Mouse (Mus musculus) CH12.LX (cell line): ENCODE results near the gene Wasf1. TPM values are rescaled to one million over a fixed set of nuclear protein-coding genes. Genes with fewer than 3 reads are reported as not detected.

ENCODE experiments used
- DNase-seq: peaks from one replicate; pipeline ENCODE4 v3.0.0-alpha.2; 2013; ENCODE audit errors: extremely low read depth
- H3K27ac ChIP-seq: 2 replicates; pipeline ENCODE4 v1.5.1; 2012; ENCODE audit warnings: low read depth, mild to moderate bottlenecking, control low read depth, moderate library complexity; ENCODE audit not compliant: insufficient read depth
- H3K27me3 ChIP-seq: replicated peaks from 2 replicates; pipeline ENCODE3; 2012; ENCODE audit warnings: inconsistent platforms
- H3K36me3 ChIP-seq, 2 experiments: replicated peaks in 1 of 2; 2 replicates each; pipeline versions ENCODE3 to v1.6.1; 2012; ENCODE audit warnings: inconsistent platforms in 1 of 2, low read length in 1 of 2, mild to moderate bottlenecking in 1 of 2, mixed read lengths in 1 of 2, moderate library complexity in 1 of 2; ENCODE audit not compliant: control insufficient read depth in 1 of 2, insufficient read depth in 1 of 2
- H3K4me1 ChIP-seq, 2 experiments: 2 replicates each; pipeline ENCODE4 v1.6.1; 2012; ENCODE audit warnings: inconsistent platforms in 1 of 2, moderate library complexity in 1 of 2; ENCODE audit not compliant: insufficient read depth in 2 of 2, control insufficient read depth in 1 of 2
- H3K4me2 ChIP-seq: 2 replicates; pipeline ENCODE4 v1.6.1; 2012; ENCODE audit warnings: low read depth, mild to moderate bottlenecking, control low read depth; ENCODE audit not compliant: poor library complexity, insufficient read depth, severe bottlenecking
- H3K4me3 ChIP-seq, 3 experiments: fragments of 150-350 bp in 1 of 3; sonication (generic) in 1 of 3; replicated peaks in 1 of 3; 2 replicates each; pipeline versions ENCODE3 to v1.5.1; 2011 to 2012; ENCODE audit warnings: low read depth in 2 of 3, low read length in 2 of 3, mild to moderate bottlenecking in 2 of 3, moderate library complexity in 2 of 3, control low read depth in 1 of 3, improper control_type of control experiment in 1 of 3, inconsistent platforms in 1 of 3, mixed read lengths in 1 of 3; ENCODE audit not compliant: poor library complexity in 1 of 3
- H3K79me2 ChIP-seq: replicated peaks from 2 replicates; pipeline ENCODE4 v1.6.1; 2012; ENCODE audit warnings: mild to moderate bottlenecking, moderate library complexity; ENCODE audit not compliant: control insufficient read depth, poor library complexity, insufficient read depth, severe bottlenecking; ENCODE audit errors: extremely low read depth
- H3K9ac ChIP-seq: 2 replicates; pipeline ENCODE4 v1.6.1; 2012; ENCODE audit warnings: low read depth, mild to moderate bottlenecking, control low read depth, moderate library complexity; ENCODE audit not compliant: insufficient read depth
- H3K9me3 ChIP-seq: replicated peaks from 2 replicates; pipeline ENCODE3; 2012; ENCODE audit warnings: low read length, inconsistent platforms, mixed read lengths
- CHD1 ChIP-seq: IDR thresholded peaks from 2 replicates; pipeline ENCODE4 v1.6.1; 2012; ENCODE audit warnings: low read depth, low read length, improper control_type of control experiment, inconsistent platforms
- CHD2 ChIP-seq: IDR thresholded peaks from 2 replicates; pipeline ENCODE4 v1.6.1; 2011; ENCODE audit warnings: low read length, improper control_type of control experiment
- ELF1 ChIP-seq: IDR thresholded peaks from 2 replicates; pipeline ENCODE4 v1.6.1; 2014; ENCODE audit warnings: low read depth, mild to moderate bottlenecking, inconsistent platforms, low read length, improper control_type of control experiment
- EP300 ChIP-seq: IDR thresholded peaks from 2 replicates; pipeline ENCODE4 v1.6.1; 2011; ENCODE audit warnings: low read length, improper control_type of control experiment
- HCFC1 ChIP-seq: IDR thresholded peaks from 2 replicates; pipeline ENCODE4 v1.6.1; 2012; ENCODE audit warnings: low read depth, mild to moderate bottlenecking, inconsistent platforms, low read length, improper control_type of control experiment
- JUND ChIP-seq: conservative IDR thresholded peaks from 2 replicates; pipeline ENCODE4 v1.6.1; 2011; ENCODE audit warnings: low read depth, low read length, improper control_type of control experiment
- MAX ChIP-seq: IDR thresholded peaks from 2 replicates; pipeline ENCODE4 v1.6.1; 2011; ENCODE audit warnings: low read length, improper control_type of control experiment
- NRF1 ChIP-seq: IDR thresholded peaks from 2 replicates; pipeline ENCODE4 v1.6.1; 2014; ENCODE audit warnings: low read depth, mild to moderate bottlenecking, inconsistent platforms, low read length, improper control_type of control experiment, moderate library complexity
- PAX5 ChIP-seq: IDR thresholded peaks from 2 replicates; pipeline ENCODE4 v1.6.1; 2012; ENCODE audit warnings: low read length, inconsistent platforms, mixed read lengths
- POLR2AphosphoS2 ChIP-seq: IDR thresholded peaks from 2 replicates; pipeline ENCODE4 v1.6.1; 2011; ENCODE audit warnings: low read depth, low read length, improper control_type of control experiment
- RAD21 ChIP-seq: IDR thresholded peaks from 2 replicates; pipeline ENCODE4 v1.6.1; 2011; ENCODE audit warnings: low read depth, mild to moderate bottlenecking, low read length, improper control_type of control experiment, moderate library complexity
- RCOR1 ChIP-seq: conservative IDR thresholded peaks from 2 replicates; pipeline ENCODE4 v1.6.1; 2012; ENCODE audit warnings: low read depth, mild to moderate bottlenecking, inconsistent platforms, low read length, improper control_type of control experiment
- SIN3A ChIP-seq: IDR thresholded peaks from 2 replicates; pipeline ENCODE4 v1.6.1; 2012; ENCODE audit warnings: low read length, improper control_type of control experiment, inconsistent platforms
- SMC3 ChIP-seq: IDR thresholded peaks from 2 replicates; pipeline ENCODE4 v1.6.1; 2011; ENCODE audit warnings: low read depth, low read length, improper control_type of control experiment
- TCF12 ChIP-seq: IDR thresholded peaks from 2 replicates; pipeline ENCODE4 v1.6.1; 2014; ENCODE audit warnings: low read depth, mild to moderate bottlenecking, inconsistent platforms, low read length, improper control_type of control experiment
- USF1 ChIP-seq: IDR thresholded peaks from 2 replicates; pipeline ENCODE4 v1.6.1; 2014; ENCODE audit warnings: low read depth, mild to moderate bottlenecking, inconsistent platforms, low read length, improper control_type of control experiment
- USF2 ChIP-seq: conservative IDR thresholded peaks from 2 replicates; pipeline ENCODE4 v1.6.1; 2011; ENCODE audit warnings: low read depth, low read length, improper control_type of control experiment
- ZC3H11A ChIP-seq: IDR thresholded peaks from 2 replicates; pipeline ENCODE4 v1.6.1; 2012; ENCODE audit warnings: low read depth, mild to moderate bottlenecking, inconsistent platforms, low read length, improper control_type of control experiment
- ZMIZ1 ChIP-seq: IDR thresholded peaks from 2 replicates; pipeline ENCODE4 v1.6.1; 2012; ENCODE audit warnings: low read depth, mild to moderate bottlenecking, inconsistent platforms, low read length, improper control_type of control experiment
- dilution Hi-C: fragments of 300-500 bp; cut with MboI; formaldehyde crosslinking; loops from 2 replicates; pipeline ENCODE4 v1.14.3; 2020; ENCODE audit warnings: low sequenced_read_pairs; ENCODE audit not compliant: extremely low pct_unique_long_range_greater_than_20kb, extremely low pct_ligation_motif_present
- in situ Hi-C: fragments of 300-500 bp; cut with MboI; formaldehyde crosslinking; loops from 3 replicates; pipeline ENCODE4 v1.14.3; 2019; ENCODE audit warnings: low sequenced_read_pairs, low pct_ligation_motif_present, low pct_unique_long_range_greater_than_20kb, mixed read lengths
- polyA plus RNA-seq: library from polyadenylated mRNA; unstranded; fragments of >175 nt; gene quantifications from 2 replicates; pipeline ENCODE4 v1.2.1, GENCODE M21; 2012; ENCODE audit warnings: low read depth; ENCODE audit not compliant: insufficient read length
- total RNA-seq, 2 experiments: library from RNA; depleted of rRNA; stranded (reverse); fragments of 300-350 nt in 1 of 2; fragments of >200 nt in 1 of 2; gene quantifications; 2 replicates each; pipeline ENCODE4 v1.2.3; 2012 to 2014

Gene Wasf1
- total and polyA plus RNA-seq, 3 experiments = 0.09 TPM; not detected in 2

- no peak for TF ChIP-seq USF1
- dilution Hi-C loops (no loop called here), in situ Hi-C loops (no loop called here)
- H3K9me3 ChIP-seq = no peaks in the 10 kb centered on the region
- H3K27me3 ChIP-seq = no peaks in the 10 kb centered on the region
- no peak overlapping the region for H3K4me3 ChIP-seq
- no peak overlapping the region for H3K27ac ChIP-seq
- peaks cover 28% of the 10 kb centered on the region for H3K79me2 ChIP-seq
- H3K4me1 ChIP-seq = peaks cover 2 to 5% of the 10 kb centered on the region in 2 experiments; a peak in 2 of 4 replicates
- H3K4me2 ChIP-seq = no peak overlapping the region
- H3K9ac ChIP-seq = no peak overlapping the region
- peaks cover 8 to 56% of the 10 kb centered on the region in 2 experiments for H3K36me3 ChIP-seq
- no peak for DNase-seq
Observed at GRCm38 (mm10) chr10:40872052-40872451, 11.2 kb upstream of the Wasf1 start.

DNA sequence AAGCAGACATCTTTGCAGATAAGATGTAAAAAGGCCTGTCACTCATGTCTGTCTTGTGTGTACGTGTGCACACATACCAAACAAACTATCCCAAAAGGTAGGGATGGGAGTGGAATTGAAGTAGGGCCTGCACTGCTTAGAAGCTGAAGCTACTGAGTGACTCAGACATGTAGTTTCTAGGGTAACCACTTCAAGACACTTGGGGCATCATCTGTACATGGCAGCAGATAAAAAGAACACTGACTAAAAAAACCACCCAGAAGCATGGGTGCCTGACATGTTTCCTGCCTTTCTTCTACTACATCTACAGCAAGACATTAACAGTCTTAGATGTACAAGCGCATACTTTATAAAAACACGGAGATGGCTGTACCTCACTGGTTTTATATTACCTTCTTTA is 5.0 kb upstream of the Wasf1 start:
- Histone ChIP-seq H3K27ac (no peak overlapping the region), H3K4me1 (peaks cover 0 to 11% of the 10 kb centered on the region in 2 experiments; a peak in 2 of 4 replicates), H3K27me3 (no peaks in the 10 kb centered on the region), H3K79me2 (peaks cover 36% of the 10 kb centered on the region), H3K4me3 (no peak overlapping the region), H3K9me3 (no peaks in the 10 kb centered on the region), H3K9ac (no peak overlapping the region), H3K36me3 (peaks cover 4 to 62% of the 10 kb centered on the region in 2 experiments), H3K4me2 (no peak overlapping the region)
- in situ Hi-C loops (no loop called here), dilution Hi-C loops (no loop called here)
- TF ChIP-seq EP300 (no peak), RCOR1 (no peak), JUND (no peak), ZMIZ1 (no peak), CHD2 (no peak), ZC3H11A (no peak), NRF1 (no peak), HCFC1 (no peak), POLR2AphosphoS2 (no peak), TCF12 (no peak), MAX (no peak), USF1 (no peak), SMC3 (no peak), USF2 (no peak), RAD21 (no peak), PAX5 (no peak), SIN3A (no peak), CHD1 (no peak), ELF1 (no peak)
- DNase-seq = no peak
